In genomic region chr17:55367464-55368207, GRCm38 (mm10) we compare ENCODE assay signal across 9 mouse cellular contexts.
DNase-seq lines count a peak whose midpoint lies in the region; ATAC-seq lines count a peak whose summit lies in the region.
"Had no signal": no experiment of that assay in that cellular context is flagged by ENCODE, and none has a peak within 500 bp of the region (broad histone marks: within the 10 kb centered on the region; RNA-seq: fewer than 3 reads in every experiment).

No protein-coding gene starts in this region.

- no peaks in the 10 kb centered on the region for H3K36me3 ChIP-seq in embryonic facial prominence, embryonic 14.5 days (ENCODE audit: control insufficient read depth, insufficient read depth, low read length)
- no peaks in the 10 kb centered on the region for H3K36me3 ChIP-seq in midbrain, embryonic 13.5 days
- H3K36me3 ChIP-seq: lung, embryonic 15.5 days had no signal

- H3K27me3 ChIP-seq in embryonic facial prominence, embryonic 14.5 days (replicated peaks; ENCODE audit: control insufficient read depth, insufficient read depth, low read length) = no peaks in the 10 kb centered on the region
- no peaks in the 10 kb centered on the region for H3K27me3 ChIP-seq in midbrain, embryonic 13.5 days
- H3K27me3 ChIP-seq: lung, embryonic 15.5 days had no signal

- intact Hi-C loops in heart, postnatal 36 days (cut with DNase I) = no loop called here

- H3K4me3 ChIP-seq in embryonic facial prominence, embryonic 14.5 days (ENCODE audit: low read depth, low read length) = no peak overlapping the region
- no peak overlapping the region for H3K4me3 ChIP-seq in midbrain, embryonic 13.5 days (replicated peaks)
- H3K4me3 ChIP-seq: lung, embryonic 15.5 days had no signal

- H3K27ac ChIP-seq in embryonic facial prominence, embryonic 14.5 days (replicated peaks; ENCODE audit: low read depth, low read length) = no peak overlapping the region; the same call in 1 of the 2 replicates
- peak overlapping the region; percentile 35; the same call in 1 of the 2 replicates for H3K27ac ChIP-seq in midbrain, embryonic 13.5 days
- H3K27ac ChIP-seq: lung, embryonic 15.5 days had no signal

- DNase-seq in embryo, embryonic 10.5 days (ENCODE audit: low spot score) = peak; percentile 45
- DNase-seq in embryonic facial prominence, embryonic 14.5 days (ENCODE audit: low spot score) = peak; percentile 48
- DNase-seq in layer of hippocampus, adult 18-20 months (ENCODE audit: low spot score in 2 of 2) = peak; percentile 3 to 60
- no peak for DNase-seq in adrenal gland, postnatal 10 days
- no peak for DNase-seq in heart, postnatal 36 days
- no peak for DNase-seq in adrenal gland, postnatal 25 days
- DNase-seq: kidney, adult 9 months had no signal

- H3K4me1 ChIP-seq in embryonic facial prominence, embryonic 14.5 days (ENCODE audit: control insufficient read depth, insufficient read depth, low read length) = peaks cover 3% of the 10 kb centered on the region; the same call in 1 of the 2 replicates
- no peaks in the 10 kb centered on the region for H3K4me1 ChIP-seq in midbrain, embryonic 13.5 days (replicated peaks)
- H3K4me1 ChIP-seq: lung, embryonic 15.5 days had no signal

- WGBS in embryonic facial prominence, embryonic 14.5 days = 50% methylated on average over 7 of the region's 7 CpGs
- 77% methylated on average over 7 of the region's 7 CpGs for WGBS in midbrain, embryonic 13.5 days

- H3K9ac ChIP-seq in embryonic facial prominence, embryonic 14.5 days (ENCODE audit: low read depth, low read length) = no peak overlapping the region
- H3K9ac ChIP-seq in midbrain, embryonic 13.5 days (replicated peaks) = no peak overlapping the region
- H3K9ac ChIP-seq: lung, embryonic 15.5 days had no signal

- peak; percentile 37; the same call in 1 of the 2 replicates for ATAC-seq in embryonic facial prominence, embryonic 14.5 days (ENCODE audit: low read depth)
- ATAC-seq in midbrain, embryonic 13.5 days = peak; percentile 93

- no peaks in the 10 kb centered on the region for H3K9me3 ChIP-seq in embryonic facial prominence, embryonic 14.5 days (ENCODE audit: control insufficient read depth, low read length)
- H3K9me3 ChIP-seq in midbrain, embryonic 13.5 days = no peaks in the 10 kb centered on the region
- H3K9me3 ChIP-seq: lung, embryonic 15.5 days had no signal

- H3K4me2 ChIP-seq in embryonic facial prominence, embryonic 14.5 days (ENCODE audit: low read depth, low read length) = no peak overlapping the region
- H3K4me2 ChIP-seq in midbrain, embryonic 13.5 days (replicated peaks) = no peak overlapping the region
- H3K4me2 ChIP-seq: lung, embryonic 15.5 days had no signal

Comparison
In these comparisons a context has a peak if more than half of its experiments do, and no peak if none do; other contexts are left out.
1. DNase-seq: peak in embryo, embryonic 10.5 days (single experiment), embryonic facial prominence, embryonic 14.5 days (single experiment) and layer of hippocampus, adult 18-20 months (2 of 2); none in adrenal gland, postnatal 10 days (single experiment), heart, postnatal 36 days (0 of 2) and adrenal gland, postnatal 25 days (single experiment).